8 mouse cellular contexts compared by ENCODE assay signal in genomic region chr11:53520122-53520978, GRCm38 (mm10). TPM values are rescaled to one million over a fixed set of nuclear protein-coding genes. Genes with fewer than 3 reads are reported as not detected.
DNase-seq lines count a peak whose midpoint lies in the region; ATAC-seq and TF ChIP-seq lines count a peak whose summit lies in the region.

No protein-coding gene starts in this region.

- 0 out of 2 replicates have a peak, but pooled peaks have one; percentile 4 for TF ChIP-seq CTCF in heart, postnatal 0 days (IDR thresholded peaks at IDR 0.05; ENCODE audit: low read depth)
- no peak for TF ChIP-seq CTCF in liver, postnatal 0 days (IDR thresholded peaks at IDR 0.05; ENCODE audit: low read depth)
- no peak for TF ChIP-seq CTCF in olfactory bulb, adult 2 months (IDR thresholded peaks at IDR 0.05; ENCODE audit: insufficient read depth, low read depth, low read length)

- H3K4me1 ChIP-seq in forebrain, embryonic 11.5 days (replicated peaks; ENCODE audit: control insufficient read depth, insufficient read depth, low read length), result 0 out of 2 replicates have a peak, but pooled peaks cover 10% of the 10 kb centered on the region
- H3K4me1 ChIP-seq in heart, postnatal 0 days (ENCODE audit: control insufficient read depth, insufficient read depth), result peaks cover 44% of the 10 kb centered on the region
- H3K4me1 ChIP-seq in liver, postnatal 0 days (ENCODE audit: insufficient read depth), result peaks cover 24% of the 10 kb centered on the region
- H3K4me1 ChIP-seq in olfactory bulb, adult 2 months (ENCODE audit: control insufficient read depth, insufficient read depth, low read length), result peaks cover 37% of the 10 kb centered on the region

- peak; percentile 45 for DNase-seq in ES-CJ7 (ENCODE audit: low read depth, low spot score)
- peak; percentile 78 for DNase-seq in c-Kit-positive CD71-positive TER-119-negative erythroid progenitor cells, embryonic 14.5 days (ENCODE audit: low read depth)
- DNase-seq in forebrain, embryonic 11.5 days (ENCODE audit: low spot score), result peak; percentile 62
- DNase-seq in heart, postnatal 0 days (ENCODE audit: low spot score), result peak; percentile 78
- DNase-seq in layer of hippocampus, adult 18-20 months (ENCODE audit: low spot score in 2 of 2), result peak; percentile 72 to 75
- peak; percentile 66 for DNase-seq in liver, postnatal 0 days
- peak; percentile 48 to 55 for DNase-seq in urinary bladder, postnatal 36 days (ENCODE audit: low spot score in 2 of 2)

- peak; percentile 37 for ATAC-seq in forebrain, embryonic 11.5 days (replicated peaks; ENCODE audit: low FRiP score)
- peak; percentile 68 for ATAC-seq in heart, postnatal 0 days (ENCODE audit: insufficient read depth, low read depth)
- ATAC-seq in liver, postnatal 0 days, result peak; percentile 72

- H3K36me3 ChIP-seq in forebrain, embryonic 11.5 days (ENCODE audit: control insufficient read depth, insufficient read depth, low read length), result no peaks in the 10 kb centered on the region
- no peaks in the 10 kb centered on the region for H3K36me3 ChIP-seq in heart, postnatal 0 days (replicated peaks; ENCODE audit: control insufficient read depth, insufficient read depth, low read length)
- H3K36me3 ChIP-seq in liver, postnatal 0 days (replicated peaks; ENCODE audit: insufficient read depth, low read length), result no peaks in the 10 kb centered on the region

- TF ChIP-seq POLR2A in olfactory bulb, adult 2 months (IDR thresholded peaks at IDR 0.05; ENCODE audit: insufficient read depth, low read depth, low read length), result no peak

- H3K4me2 ChIP-seq in forebrain, embryonic 11.5 days (ENCODE audit: low read depth, low read length, severe bottlenecking), result peak overlapping the region; percentile 87
- H3K4me2 ChIP-seq in heart, postnatal 0 days (ENCODE audit: low read depth, low read length), result peak overlapping the region; percentile 80
- peak overlapping the region; percentile 79 for H3K4me2 ChIP-seq in liver, postnatal 0 days (ENCODE audit: low read depth, low read length)

- peak overlapping the region; percentile 82 for H3K9ac ChIP-seq in forebrain, embryonic 11.5 days (ENCODE audit: low read length)
- H3K9ac ChIP-seq in heart, postnatal 0 days (replicated peaks; ENCODE audit: low read depth, low read length), result peak overlapping the region; percentile 80
- peak overlapping the region; percentile 79 for H3K9ac ChIP-seq in liver, postnatal 0 days (replicated peaks)

- TF ChIP-seq EP300 in heart, postnatal 0 days (IDR thresholded peaks at IDR 0.05; ENCODE audit: low read depth), result no peak
- no peak for TF ChIP-seq EP300 in liver, postnatal 0 days (IDR thresholded peaks at IDR 0.05; ENCODE audit: low read depth)

- H3K4me3 ChIP-seq in forebrain, embryonic 11.5 days (ENCODE audit: low read depth, low read length), result peak overlapping the region; percentile 82
- peak overlapping the region; percentile 82 for H3K4me3 ChIP-seq in heart, postnatal 0 days (ENCODE audit: low read depth, low read length)
- H3K4me3 ChIP-seq in liver, postnatal 0 days (ENCODE audit: low read depth, low read length), result peak overlapping the region; percentile 72
- peak overlapping the region; percentile 64 for H3K4me3 ChIP-seq in olfactory bulb, adult 2 months (ENCODE audit: insufficient read depth, low read depth, low read length)

- H3K27me3 ChIP-seq in forebrain, embryonic 11.5 days (ENCODE audit: control insufficient read depth, insufficient read depth, low read length), result no peaks in the 10 kb centered on the region
- no peaks in the 10 kb centered on the region for H3K27me3 ChIP-seq in heart, postnatal 0 days (ENCODE audit: control insufficient read depth, insufficient read depth, low read length)
- H3K27me3 ChIP-seq in liver, postnatal 0 days (ENCODE audit: insufficient read depth, low read length), result no peaks in the 10 kb centered on the region

- 0 out of 2 replicates have a peak overlapping the region, but pooled peaks have one; percentile 64 for H3K27ac ChIP-seq in forebrain, embryonic 11.5 days (ENCODE audit: low read depth, low read length)
- peak overlapping the region; percentile 86 for H3K27ac ChIP-seq in heart, postnatal 0 days (ENCODE audit: low read depth)
- peak overlapping the region; percentile 79 for H3K27ac ChIP-seq in liver, postnatal 0 days (ENCODE audit: low read depth)
- peak overlapping the region; percentile 82 for H3K27ac ChIP-seq in olfactory bulb, adult 2 months (ENCODE audit: insufficient read depth, low read depth, low read length)

- 2% methylated on average over 24 of the region's 24 CpGs for WGBS in forebrain, embryonic 11.5 days
- WGBS in heart, postnatal 0 days, result 1% methylated on average over 21 of the region's 24 CpGs
- 8% methylated on average over 19 of the region's 24 CpGs for WGBS in liver, postnatal 0 days (ENCODE audit: insufficient replicate concordance)
- under 1% methylated on average over 24 of the region's 24 CpGs for WGBS in olfactory bulb, adult 2 months

- H3K9me3 ChIP-seq in forebrain, embryonic 11.5 days (ENCODE audit: control insufficient read depth, low read length), result no peaks in the 10 kb centered on the region
- H3K9me3 ChIP-seq in heart, postnatal 0 days (replicated peaks; ENCODE audit: control insufficient read depth, low read length), result no peaks in the 10 kb centered on the region
- no peaks in the 10 kb centered on the region for H3K9me3 ChIP-seq in liver, postnatal 0 days (ENCODE audit: low read length)

RNA-seq across cellular contexts. Expression of gene Sept8, which starts 1.3 kb away (rescaled TPM):
- polyA plus RNA-seq in forebrain, embryonic 11.5 days (2014; fragmentation: Nextera tagmentation; extraction: Ambion mirVana), result 22.5 and 24.4 TPM in 2 replicates
- 47.1 and 55.8 TPM in 2 replicates for total RNA-seq in heart, postnatal 0 days (2014; rRNA removed; ENCODE audit: low replicate concordance)
- 10.3 and 11.5 TPM in 2 replicates for polyA plus RNA-seq in heart, postnatal 0 days (2015; fragmentation: Nextera tagmentation; extraction: Ambion mirVana)
- total RNA-seq in layer of hippocampus, adult 18-20 months (2021), result 100 to 1,000 TPM; 262 to 269 TPM
- 6.2 and 7.2 TPM in 2 replicates for polyA plus RNA-seq in liver, postnatal 0 days (2015; fragmentation: Nextera tagmentation; extraction: Ambion mirVana)
- 232 TPM in 1 of 2 replicates, not detected in the other for polyA plus RNA-seq in olfactory bulb, adult 2 months (2012; ENCODE audit: insufficient read depth, insufficient read length, low replicate concordance, missing spikeins)

RNA-seq across cellular contexts. Expression of gene Sowaha, which starts 40.3 kb away (rescaled TPM):
- 0.76 and 0.77 TPM in 2 replicates for polyA plus RNA-seq in forebrain, embryonic 11.5 days (2014; fragmentation: Nextera tagmentation; extraction: Ambion mirVana)
- total RNA-seq in heart, postnatal 0 days (2014; rRNA removed; ENCODE audit: low replicate concordance), result not detected in 2 replicates
- 0.04 and 0.08 TPM in 2 replicates for polyA plus RNA-seq in heart, postnatal 0 days (2015; fragmentation: Nextera tagmentation; extraction: Ambion mirVana)
- 100 to 1,000 TPM; 144 to 146 TPM for total RNA-seq in layer of hippocampus, adult 18-20 months (2021)
- polyA plus RNA-seq in liver, postnatal 0 days (2015; fragmentation: Nextera tagmentation; extraction: Ambion mirVana), result 7.4 and 7.9 TPM in 2 replicates
- not detected in 2 replicates for polyA plus RNA-seq in olfactory bulb, adult 2 months (2012; ENCODE audit: insufficient read depth, insufficient read length, low replicate concordance, missing spikeins)

RNA-seq across cellular contexts. Expression of gene Gm9945, which starts 40.4 kb away (rescaled TPM):
- polyA plus RNA-seq in forebrain, embryonic 11.5 days (2014; fragmentation: Nextera tagmentation; extraction: Ambion mirVana), result not detected in 2 replicates
- total RNA-seq in heart, postnatal 0 days (2014; rRNA removed; ENCODE audit: low replicate concordance), result not detected in 2 replicates
- polyA plus RNA-seq in heart, postnatal 0 days (2015; fragmentation: Nextera tagmentation; extraction: Ambion mirVana), result not detected in 2 replicates
- 1 to 10 TPM; 2.3 to 2.5 TPM for total RNA-seq in layer of hippocampus, adult 18-20 months (2021)
- polyA plus RNA-seq in liver, postnatal 0 days (2015; fragmentation: Nextera tagmentation; extraction: Ambion mirVana), result 0.15 and 0.31 TPM in 2 replicates
- polyA plus RNA-seq in olfactory bulb, adult 2 months (2012; ENCODE audit: insufficient read depth, insufficient read length, low replicate concordance, missing spikeins), result not detected in 2 replicates

RNA-seq across cellular contexts. Expression of gene Kif3a, which starts 46.8 kb away (rescaled TPM):
- polyA plus RNA-seq in forebrain, embryonic 11.5 days (2014; fragmentation: Nextera tagmentation; extraction: Ambion mirVana), result 78.6 and 85.6 TPM in 2 replicates
- total RNA-seq in heart, postnatal 0 days (2014; rRNA removed; ENCODE audit: low replicate concordance), result 6.1 and 17.5 TPM in 2 replicates
- polyA plus RNA-seq in heart, postnatal 0 days (2015; fragmentation: Nextera tagmentation; extraction: Ambion mirVana), result 23.7 and 24.3 TPM in 2 replicates
- total RNA-seq in layer of hippocampus, adult 18-20 months (2021), result 100 to 1,000 TPM; 121 to 127 TPM
- 5.3 and 7.1 TPM in 2 replicates for polyA plus RNA-seq in liver, postnatal 0 days (2015; fragmentation: Nextera tagmentation; extraction: Ambion mirVana)
- polyA plus RNA-seq in olfactory bulb, adult 2 months (2012; ENCODE audit: insufficient read depth, insufficient read length, low replicate concordance, missing spikeins), result not detected in 2 replicates

RNA-seq across cellular contexts. Expression of gene Gm9837, which starts 50.1 kb away (rescaled TPM):
- polyA plus RNA-seq in forebrain, embryonic 11.5 days (2014; fragmentation: Nextera tagmentation; extraction: Ambion mirVana), result not detected in 2 replicates
- total RNA-seq in heart, postnatal 0 days (2014; rRNA removed; ENCODE audit: low replicate concordance), result not detected in 2 replicates
- polyA plus RNA-seq in heart, postnatal 0 days (2015; fragmentation: Nextera tagmentation; extraction: Ambion mirVana), result not detected in 2 replicates
- under 1 TPM in 1 of 2 experiments, not detected in 1; 0.62 TPM for total RNA-seq in layer of hippocampus, adult 18-20 months (2021)
- polyA plus RNA-seq in liver, postnatal 0 days (2015; fragmentation: Nextera tagmentation; extraction: Ambion mirVana), result not detected in 2 replicates
- polyA plus RNA-seq in olfactory bulb, adult 2 months (2012; ENCODE audit: insufficient read depth, insufficient read length, low replicate concordance, missing spikeins), result not detected in 2 replicates

Comparison
In these comparisons a context has a peak if more than half of its experiments do, and no peak if none do; other contexts are left out.
1. Peak in every context shown above with its lines: DNase-seq, ATAC-seq, H3K4me3 ChIP-seq and H3K27ac ChIP-seq.